Mouse (Mus musculus) myocyte (in vitro differentiated cells): ENCODE data around the gene Ubr3. TPM values are rescaled to one million over a fixed set of nuclear protein-coding genes. Genes with fewer than 3 reads are reported as not detected.

ENCODE experiments used
- H3K27me3 ChIP-seq: one replicate; pipeline ENCODE4 v1.6.1; 2011; ENCODE audit not compliant: control insufficient read depth, insufficient read depth, insufficient read length
- H3K36me3 ChIP-seq: one replicate; pipeline ENCODE4 v1.6.1; 2011; ENCODE audit not compliant: control insufficient read depth, insufficient read depth
- H3K4me2 ChIP-seq: one replicate; pipeline ENCODE4 v1.6.1; 2011; ENCODE audit warnings: low read depth, control low read depth
- H3K4me3 ChIP-seq: one replicate; pipeline ENCODE4 v1.5.1; 2011; ENCODE audit warnings: mild to moderate bottlenecking, control low read depth, moderate library complexity
- H3K79me2 ChIP-seq: one replicate; pipeline ENCODE4 v1.6.1; 2011; ENCODE audit not compliant: control insufficient read depth, insufficient read depth
- H3ac ChIP-seq: one replicate; pipeline ENCODE4 v1.6.1; 2011; ENCODE audit not compliant: control insufficient read depth, insufficient read length
- CEBPB ChIP-seq: IDR thresholded peaks from 2 replicates; pipeline ENCODE4 v1.6.1; 2011; ENCODE audit warnings: mild to moderate bottlenecking, moderate library complexity; ENCODE audit not compliant: poor library complexity, insufficient read depth, severe bottlenecking
- E2F4 ChIP-seq: IDR thresholded peaks from one replicate; pipeline ENCODE4 v1.6.1; 2011; ENCODE audit warnings: mild to moderate bottlenecking, control low read depth, moderate library complexity; ENCODE audit not compliant: insufficient read depth
- MAX ChIP-seq: IDR thresholded peaks from one replicate; pipeline ENCODE4 v1.6.1; 2011; ENCODE audit warnings: low read depth, mild to moderate bottlenecking, control low read depth
- MYOD1 ChIP-seq, 3 experiments: IDR thresholded peaks; one replicate each; pipeline ENCODE4 v1.6.1; 2011; ENCODE audit warnings: control low read depth in 2 of 3, low read depth in 2 of 3, mild to moderate bottlenecking in 2 of 3, moderate library complexity in 1 of 3; ENCODE audit not compliant: insufficient read length in 2 of 3, control insufficient read depth in 1 of 3
- MYOG ChIP-seq, 3 experiments: IDR thresholded peaks; one replicate each; pipeline ENCODE4 v1.6.1; 2011; ENCODE audit warnings: control low read depth in 2 of 3, low read depth in 2 of 3, mild to moderate bottlenecking in 2 of 3; ENCODE audit not compliant: insufficient read length in 2 of 3, control insufficient read depth in 1 of 3, insufficient read depth in 1 of 3
- POLR2A ChIP-seq: IDR thresholded peaks from one replicate; pipeline ENCODE4 v1.6.1; 2011; ENCODE audit warnings: low read depth, mild to moderate bottlenecking, control low read depth, moderate library complexity; ENCODE audit not compliant: insufficient read length
- POLR2AphosphoS2 ChIP-seq: IDR thresholded peaks from one replicate; pipeline ENCODE4 v1.6.1; 2011; ENCODE audit warnings: low read depth, control low read depth; ENCODE audit not compliant: insufficient read length
- REST ChIP-seq: IDR thresholded peaks from one replicate; pipeline ENCODE4 v1.6.1; 2011; ENCODE audit warnings: mild to moderate bottlenecking, control low read depth, moderate library complexity; ENCODE audit not compliant: insufficient read depth, insufficient read length
- SRF ChIP-seq: IDR thresholded peaks from one replicate; pipeline ENCODE4 v1.6.1; 2011; ENCODE audit warnings: low read depth; ENCODE audit not compliant: control insufficient read depth, insufficient read length
- TCF12 ChIP-seq: IDR thresholded peaks from one replicate; pipeline ENCODE4 v1.6.1; 2011; ENCODE audit warnings: mild to moderate bottlenecking, control low read depth; ENCODE audit not compliant: poor library complexity, insufficient read depth, severe bottlenecking
- TCF3 ChIP-seq: IDR thresholded peaks from one replicate; pipeline ENCODE4 v1.6.1; 2011; ENCODE audit warnings: low read depth, control low read depth; ENCODE audit not compliant: insufficient read length
- USF1 ChIP-seq: IDR thresholded peaks from one replicate; pipeline ENCODE4 v1.6.1; 2011; ENCODE audit warnings: low read depth, mild to moderate bottlenecking, control low read depth, moderate library complexity
- polyA plus RNA-seq: library from polyadenylated mRNA; unstranded; fragments of >200 nt; fragmentation: generic; extraction: Trizol; gene quantifications from one replicate; pipeline ENCODE4 v1.2.1, GENCODE M21; 2012; ENCODE audit warnings: missing spikeins

Ubr3 gene
- polyA plus RNA-seq, 1 experiment = 12.4 TPM

DNA sequence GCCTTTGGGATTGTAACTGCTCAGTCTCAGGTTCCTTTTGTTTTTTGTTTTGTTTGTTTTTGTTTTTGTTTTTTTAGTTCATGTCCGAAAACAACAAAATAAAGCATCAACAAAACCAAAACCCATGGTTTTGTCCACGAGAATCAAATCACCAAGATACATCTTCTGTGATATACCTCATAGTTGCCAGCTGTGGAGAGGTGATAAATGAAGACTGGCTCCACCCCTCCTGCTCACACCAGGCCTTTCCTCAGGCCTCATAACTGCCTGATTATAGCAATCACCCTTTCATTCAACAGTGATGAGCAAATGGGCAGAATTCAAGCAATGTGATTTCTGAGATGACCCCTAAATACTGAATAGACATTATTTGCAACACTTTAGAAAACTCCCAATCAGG is 127.4 kb downstream of the Ubr3 start:
- Histone ChIP-seq H3K27me3 (no peaks in the 10 kb centered on the region), H3K36me3 (peaks cover 23% of the 10 kb centered on the region), H3K79me2 (no peaks in the 10 kb centered on the region), H3K4me2 (no peak overlapping the region), H3ac (no peak overlapping the region), H3K4me3 (no peak overlapping the region)
- no peak for TF ChIP-seq E2F4
- TF ChIP-seq MYOG (IDR thresholded peaks at IDR 0.05; ENCODE audit: control insufficient read depth in 1 of 3, insufficient read depth in 1 of 3, insufficient read length in 2 of 3, low read depth in 2 of 3) = no peak
- TF ChIP-seq TCF12 = no peak
- no peak for TF ChIP-seq CEBPB
- TF ChIP-seq MYOD1 (IDR thresholded peaks at IDR 0.05; ENCODE audit: control insufficient read depth in 1 of 3, insufficient read length in 2 of 3, low read depth in 2 of 3) = no peak
- no peak for TF ChIP-seq POLR2A
- no peak for TF ChIP-seq SRF
- TF ChIP-seq TCF3 = no peak
- no peak for TF ChIP-seq MAX
- TF ChIP-seq POLR2AphosphoS2 = no peak
- no peak for TF ChIP-seq REST
- no peak for TF ChIP-seq USF1

DNA sequence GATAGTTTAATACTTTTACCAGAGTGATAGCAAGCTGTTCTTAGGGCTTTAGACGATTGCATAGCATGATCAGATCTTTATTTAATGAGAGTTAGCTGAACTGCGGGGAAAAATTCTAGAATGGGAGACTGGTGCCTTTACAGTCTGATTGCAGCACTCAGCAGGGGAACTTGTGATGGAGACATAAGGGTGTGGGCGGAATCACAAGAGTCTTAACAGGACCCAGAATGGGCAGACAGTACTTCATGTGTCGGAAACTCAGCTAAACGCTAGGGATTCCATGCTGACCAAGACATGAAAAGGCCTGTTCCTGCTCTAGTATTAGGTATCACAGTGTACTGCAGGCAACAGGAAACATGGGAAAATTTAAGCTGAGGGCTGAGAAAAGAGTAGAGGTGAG is 128.7 kb downstream of the Ubr3 start:
- TF ChIP-seq POLR2AphosphoS2 (no peak), USF1 (no peak), CEBPB (no peak), SRF (no peak), POLR2A (no peak), REST (no peak), TCF12 (no peak), MYOG (IDR thresholded peaks at IDR 0.05; ENCODE audit: control insufficient read depth in 1 of 3, insufficient read depth in 1 of 3, insufficient read length in 2 of 3, low read depth in 2 of 3) (no peak), E2F4 (no peak), TCF3 (no peak), MYOD1 (IDR thresholded peaks at IDR 0.05; ENCODE audit: control insufficient read depth in 1 of 3, insufficient read length in 2 of 3, low read depth in 2 of 3) (no peak), MAX (no peak)
- H3ac ChIP-seq = no peak overlapping the region
- H3K4me3 ChIP-seq = no peak overlapping the region
- H3K4me2 ChIP-seq = no peak overlapping the region
- H3K36me3 ChIP-seq = peaks cover 23% of the 10 kb centered on the region
- no peaks in the 10 kb centered on the region for H3K79me2 ChIP-seq
- no peaks in the 10 kb centered on the region for H3K27me3 ChIP-seq

DNA sequence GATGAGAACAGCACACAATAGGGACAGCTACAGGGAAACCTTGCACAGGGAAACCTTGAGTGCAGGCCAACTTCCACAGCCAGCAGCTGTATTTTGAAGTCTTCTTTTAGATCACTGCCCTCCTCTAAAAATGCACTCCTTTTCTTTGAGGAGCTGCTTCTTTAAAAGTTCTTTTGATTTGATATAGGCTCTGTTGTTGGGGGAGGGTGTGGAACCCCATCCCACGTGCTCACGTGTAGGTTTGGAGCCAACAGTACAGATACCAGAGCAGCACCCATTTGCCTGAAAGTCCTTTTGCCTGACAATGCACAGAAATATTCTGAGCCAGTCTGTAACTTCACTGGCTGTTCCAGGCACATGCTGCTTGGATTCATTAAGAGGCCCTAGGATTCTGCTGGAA is 134.4 kb downstream of the Ubr3 start:
- no peak for TF ChIP-seq MYOD1 (IDR thresholded peaks at IDR 0.05; ENCODE audit: control insufficient read depth in 1 of 3, insufficient read length in 2 of 3, low read depth in 2 of 3)
- TF ChIP-seq MAX = no peak
- TF ChIP-seq POLR2AphosphoS2 = no peak
- no peak for TF ChIP-seq TCF3
- no peak for TF ChIP-seq POLR2A
- no peak for TF ChIP-seq REST
- TF ChIP-seq E2F4 = no peak
- TF ChIP-seq CEBPB = no peak
- H3K36me3 ChIP-seq = no peaks in the 10 kb centered on the region
- no peaks in the 10 kb centered on the region for H3K27me3 ChIP-seq

DNA sequence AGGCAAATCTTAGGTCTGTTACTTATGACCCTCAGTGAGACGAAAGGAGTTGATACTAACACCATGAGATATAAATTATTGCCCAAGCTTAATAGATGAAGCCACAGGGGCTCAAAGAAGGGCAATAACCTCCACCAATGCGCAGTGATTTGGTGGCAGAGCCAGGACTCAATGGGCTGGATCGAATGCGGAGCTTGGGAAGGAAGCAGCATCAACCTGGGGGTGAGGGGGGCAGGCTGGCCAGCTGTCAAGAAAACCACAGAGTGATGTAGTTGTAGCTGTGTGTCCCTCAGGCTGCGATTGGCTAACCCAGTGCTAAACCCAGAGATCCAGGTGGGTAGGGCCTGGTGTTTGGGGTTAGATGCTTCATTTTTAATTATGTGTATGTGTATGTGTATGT is 137.8 kb downstream of the Ubr3 start:
- Histone ChIP-seq H3K4me3 (no peak overlapping the region), H3K27me3 (no peaks in the 10 kb centered on the region), H3ac (no peak overlapping the region), H3K36me3 (no peaks in the 10 kb centered on the region), H3K4me2 (no peak overlapping the region), H3K79me2 (no peaks in the 10 kb centered on the region)
- TF ChIP-seq SRF = no peak
- no peak for TF ChIP-seq E2F4
- TF ChIP-seq TCF3 = no peak
- TF ChIP-seq TCF12 = no peak
- TF ChIP-seq REST = no peak
- TF ChIP-seq MYOG (IDR thresholded peaks at IDR 0.05; ENCODE audit: control insufficient read depth in 1 of 3, insufficient read depth in 1 of 3, insufficient read length in 2 of 3, low read depth in 2 of 3) = no peak
- no peak for TF ChIP-seq CEBPB
- no peak for TF ChIP-seq POLR2AphosphoS2
- no peak for TF ChIP-seq MAX
- TF ChIP-seq MYOD1 (IDR thresholded peaks at IDR 0.05; ENCODE audit: control insufficient read depth in 1 of 3, insufficient read length in 2 of 3, low read depth in 2 of 3) = no peak
- TF ChIP-seq USF1 = no peak
- TF ChIP-seq POLR2A = no peak

More for the DNA sequence above, 134.4 kb downstream of the Ubr3 start:
- H3K79me2 ChIP-seq = no peaks in the 10 kb centered on the region
- H3K4me3 ChIP-seq = no peak overlapping the region
- H3K4me2 ChIP-seq = no peak overlapping the region
- H3ac ChIP-seq = no peak overlapping the region

DNA sequence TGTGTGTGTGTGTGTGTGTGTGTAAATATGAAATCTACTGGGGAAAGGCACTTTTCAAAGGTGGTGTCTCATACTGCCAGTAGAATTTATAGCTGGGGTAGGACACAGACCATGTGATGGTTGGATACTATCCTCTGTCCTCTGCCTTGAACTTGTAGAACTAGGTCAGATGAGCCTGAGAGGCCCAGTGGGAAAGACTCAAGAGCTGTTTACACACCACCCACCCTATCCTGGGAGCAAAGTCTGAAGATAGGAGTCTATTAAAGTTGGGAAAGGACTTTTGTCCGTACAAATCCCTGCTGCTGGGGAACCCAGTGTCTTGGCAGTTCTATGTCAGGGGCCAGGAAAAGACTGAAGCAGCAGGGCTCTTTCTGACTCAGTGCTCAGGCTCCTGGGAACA is 138.3 kb downstream of the Ubr3 start:
- TF ChIP-seq USF1 = no peak
- no peak for TF ChIP-seq E2F4
- no peak for TF ChIP-seq MYOG (IDR thresholded peaks at IDR 0.05; ENCODE audit: control insufficient read depth in 1 of 3, insufficient read depth in 1 of 3, insufficient read length in 2 of 3, low read depth in 2 of 3)
- TF ChIP-seq MYOD1 (IDR thresholded peaks at IDR 0.05; ENCODE audit: control insufficient read depth in 1 of 3, insufficient read length in 2 of 3, low read depth in 2 of 3) = no peak
- no peak for TF ChIP-seq POLR2AphosphoS2
- no peak for TF ChIP-seq REST
- TF ChIP-seq MAX = no peak
- TF ChIP-seq POLR2A = no peak
- TF ChIP-seq TCF12 = no peak
- no peak for TF ChIP-seq TCF3
- TF ChIP-seq SRF = no peak
- no peak for TF ChIP-seq CEBPB

More for the DNA sequence above, 138.3 kb downstream of the Ubr3 start:
- Histone ChIP-seq H3K36me3 (no peaks in the 10 kb centered on the region), H3K79me2 (no peaks in the 10 kb centered on the region), H3ac (no peak overlapping the region), H3K4me2 (no peak overlapping the region), H3K4me3 (no peak overlapping the region), H3K27me3 (no peaks in the 10 kb centered on the region)
